Mouse (Mus musculus) lung, postnatal 0 days (tissue): ENCODE data around the gene Oca2.

ENCODE experiments used
- CTCF ChIP-seq: IDR thresholded peaks from 2 replicates; pipeline ENCODE4 v1.5.1; 2016; ENCODE audit warnings: antibody characterized with exemption, mild to moderate bottlenecking
- EP300 ChIP-seq: IDR thresholded peaks from 2 replicates; pipeline ENCODE4 v1.6.1; 2016; ENCODE audit warnings: antibody characterized with exemption, mild to moderate bottlenecking, control low read depth

DNA sequence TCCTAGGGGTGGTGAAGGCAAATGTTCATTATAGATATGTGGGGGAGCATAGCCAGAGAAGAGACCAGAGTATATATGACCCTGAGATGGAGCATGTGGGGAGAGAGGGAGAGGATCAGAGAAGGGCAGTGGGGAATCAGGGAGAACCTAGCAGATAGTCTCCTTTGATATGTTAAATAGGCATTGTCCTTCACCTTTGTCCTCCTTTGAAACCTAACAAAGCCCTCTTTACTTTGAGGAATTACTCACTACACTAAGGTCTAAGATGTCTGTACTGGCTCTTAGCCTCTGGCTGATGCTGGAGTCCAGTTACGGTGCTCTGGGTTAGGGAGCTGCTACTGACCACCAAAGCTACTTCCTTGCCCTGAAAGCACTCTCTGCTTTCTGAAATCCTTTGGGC, 279.0 kb downstream of the Oca2 start:
- TF ChIP-seq CTCF (no peak), EP300 (no peak)
